Comparison of ENCODE assay signal across 8 mouse cellular contexts in the genomic region with DNA sequence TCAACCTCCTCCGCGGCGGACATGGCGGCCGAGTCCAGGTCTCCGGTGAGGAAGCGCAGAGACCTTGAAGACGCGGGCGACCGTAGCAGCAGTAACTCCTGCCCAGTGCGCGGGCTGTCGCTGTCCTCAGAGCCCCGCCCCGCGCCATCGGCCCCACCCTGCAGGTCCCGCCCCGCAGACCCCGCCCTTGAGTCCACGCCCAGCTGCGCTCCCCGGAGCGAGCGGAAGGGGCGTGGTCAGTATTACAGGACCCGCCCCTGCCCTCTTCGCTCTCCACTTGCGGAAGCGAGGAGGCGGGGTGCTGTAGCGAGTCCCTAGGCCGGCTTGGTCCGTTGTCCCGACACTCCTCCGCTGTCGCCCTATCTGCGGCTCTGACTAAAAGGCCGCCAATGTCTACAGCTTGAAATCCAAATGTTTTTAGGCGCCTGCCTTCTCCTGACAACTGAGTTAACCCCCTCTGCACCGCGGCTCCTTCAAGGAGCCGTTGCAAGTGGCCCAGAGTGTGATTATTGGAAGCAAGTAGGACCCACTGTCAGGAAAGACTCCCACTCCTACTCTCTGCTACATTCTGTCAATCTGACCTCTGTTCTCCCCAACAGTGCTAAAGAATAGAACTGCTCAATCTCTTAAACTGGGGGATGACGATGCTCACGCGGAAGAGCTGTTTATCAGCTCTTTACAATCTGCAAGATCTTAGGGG. TPM values are rescaled to one million over a fixed set of nuclear protein-coding genes. Genes with fewer than 3 reads are reported as not detected.
A peak's percentile ranks its signal among the peaks of the same experiment; 100 is the strongest.
DNase-seq lines count a peak whose midpoint lies in the region; ATAC-seq and TF ChIP-seq lines count a peak whose summit lies in the region.

No protein-coding gene starts in this region.

- H3K9ac ChIP-seq in lung, embryonic 15.5 days: peak overlapping the region; percentile 94

- ATAC-seq in hematopoietic stem cell, adult 5-6 weeks (replicated peaks in 1 of 2; ENCODE audit: insufficient read depth in 1 of 2, low FRiP score in 2 of 2, low TSS enrichment in 1 of 2, low read depth in 1 of 2, poor library complexity in 2 of 2, severe bottlenecking in 2 of 2): peak; percentile 95 to 96
- peak; percentile 97 for ATAC-seq in lung, embryonic 15.5 days (ENCODE audit: borderline replicate concordance, extremely low read depth, low FRiP score, low TSS enrichment)

- under 1% methylated on average over 47 of the region's 47 CpGs for whole genome bisulfite sequencing in lung, embryonic 15.5 days
- WGBS in olfactory bulb, adult 2 months: under 1% methylated on average over 47 of the region's 47 CpGs

- TF ChIP-seq POLR2A in olfactory bulb, adult 2 months (IDR thresholded peaks at IDR 0.05; ENCODE audit: insufficient read depth, low read depth, low read length): peak; percentile 41; the same call in 1 of the 2 replicates

- H3K4me3 ChIP-seq in lung, embryonic 15.5 days: peak overlapping the region; percentile 87
- H3K4me3 ChIP-seq in olfactory bulb, adult 2 months (ENCODE audit: insufficient read depth, low read depth, low read length): peak overlapping the region; percentile 65

- peak overlapping the region; percentile 95 for H3K27ac ChIP-seq in lung, embryonic 15.5 days
- H3K27ac ChIP-seq in olfactory bulb, adult 2 months (ENCODE audit: insufficient read depth, low read depth, low read length): peak overlapping the region; percentile 9; the same call in 1 of the 2 replicates

- H3K9me3 ChIP-seq in lung, embryonic 15.5 days: no peaks in the 10 kb centered on the region

- DNase-seq in NIH3T3 (ENCODE audit: low read depth): peak; percentile 98
- DNase-seq in cerebellum, adult 9-10 months: peak; percentile 93
- peak; percentile 97 for DNase-seq in forelimb bud, embryonic 11.5 days (ENCODE audit: low read depth, low spot score)
- peak; percentile 74 for DNase-seq in layer of hippocampus, adult 9-10 months (ENCODE audit: low spot score)
- DNase-seq in thymus, postnatal 0 days (ENCODE audit: low spot score): peak; percentile 98

- H3K4me1 ChIP-seq in lung, embryonic 15.5 days: peaks cover 27% of the 10 kb centered on the region
- peaks cover 5% of the 10 kb centered on the region for H3K4me1 ChIP-seq in olfactory bulb, adult 2 months (ENCODE audit: control insufficient read depth, insufficient read depth, low read length)

- no peak for TF ChIP-seq CTCF in olfactory bulb, adult 2 months (IDR thresholded peaks at IDR 0.05; ENCODE audit: insufficient read depth, low read depth, low read length)

- no peaks in the 10 kb centered on the region for H3K27me3 ChIP-seq in lung, embryonic 15.5 days

- peaks cover 6% of the 10 kb centered on the region; the same call in 1 of the 2 replicates for H3K36me3 ChIP-seq in lung, embryonic 15.5 days

- peak overlapping the region; percentile 73 for H3K4me2 ChIP-seq in lung, embryonic 15.5 days

RNA-seq across cellular contexts. Expression of a gene that starts 22.5 kb away (rescaled TPM):
- total RNA-seq in hematopoietic stem cell, adult 5-6 weeks (2017): 141 and 147 TPM in 2 replicates
- 107 and 115 TPM in 2 replicates for polyA plus RNA-seq in lung, embryonic 15.5 days (2015; fragmentation: Nextera tagmentation; extraction: Ambion mirVana)
- not detected in 2 replicates for polyA plus RNA-seq in olfactory bulb, adult 2 months (2012; ENCODE audit: insufficient read depth, insufficient read length, low replicate concordance, missing spikeins)
- 87.5 and 104 TPM in 2 replicates for polyA plus RNA-seq in thymus, postnatal 0 days (2015; fragmentation: Nextera tagmentation; extraction: Ambion mirVana)

RNA-seq across cellular contexts. Expression of a gene that starts 57.4 kb away (rescaled TPM):
- 24.0 TPM in 2 replicates for total RNA-seq in hematopoietic stem cell, adult 5-6 weeks (2017)
- 2.7 and 2.9 TPM in 2 replicates for polyA plus RNA-seq in lung, embryonic 15.5 days (2015; fragmentation: Nextera tagmentation; extraction: Ambion mirVana)
- polyA plus RNA-seq in olfactory bulb, adult 2 months (2012; ENCODE audit: insufficient read depth, insufficient read length, low replicate concordance, missing spikeins): not detected in 2 replicates
- polyA plus RNA-seq in thymus, postnatal 0 days (2015; fragmentation: Nextera tagmentation; extraction: Ambion mirVana): 2.7 and 3.0 TPM in 2 replicates

Comparison
In these comparisons a context has a peak if more than half of its experiments do, and no peak if none do; other contexts are left out.
1. Peak in every context shown above with its lines: DNase-seq, ATAC-seq, H3K4me3 ChIP-seq and H3K27ac ChIP-seq.